Mouse (Mus musculus) central nervous system, embryonic 14 days (tissue): ENCODE data around the gene Alg14. TPM values are rescaled to one million over a fixed set of nuclear protein-coding genes. Genes with fewer than 3 reads are reported as not detected.

Source experiments
- polyA plus RNA-seq: library from polyadenylated mRNA; depleted of rRNA; stranded (reverse); fragments of >200 nt; gene quantifications from 2 replicates; pipeline ENCODE4 v1.2.3, GENCODE M21; 2012; rRNA removed

Gene Alg14
- polyA plus RNA-seq, result 17.1 and 18.2 TPM in 2 replicates

GRCm38 (mm10) chr3:121291560-121292258 is at the start of gene Alg14:
Alg14 (plus strand) TSS chr3:121291773.

GRCm38 (mm10) chr3:121282998-121283397 is 8.6 kb upstream of the Alg14 start, which contains the start of gene Tmem56:
Tmem56 (minus strand) TSS chr3:121283098.

Other genes starting within 250 kb of the Alg14 start
- 8.6 and 13.0 TPM in 2 replicates for gene Rwdd3, start 120.1 kb upstream of the Alg14 start, polyA plus RNA-seq
- 1.8 and 2.1 TPM in 2 replicates for gene Tmem56, start 8.7 kb upstream of the Alg14 start, polyA plus RNA-seq
- 504 and 511 TPM in 2 replicates for gene Cnn3, start 134.7 kb downstream of the Alg14 start, polyA plus RNA-seq
- gene Slc44a3, start 240.6 kb downstream of the Alg14 start, polyA plus RNA-seq, result 0.20 and 0.54 TPM in 2 replicates